Mouse (Mus musculus): Measurements from ENCODE around the gene Sik2. TPM values are rescaled to one million over a fixed set of nuclear protein-coding genes. Genes with fewer than 3 reads are reported as not detected.

The Sik2 gene
- polyA plus RNA-seq, 1 experiment from 2014 or later, result 8.4 TPM

Other genes with a start within 250 kb of the Sik2 start
- 2.4 to 5.8 TPM (median 2.7 TPM) in 3 replicates for gene Fdxacb1, start 240.8 kb downstream of the Sik2 start, polyA plus RNA-seq (2018)
- 15.2 to 18.8 TPM (median 15.5 TPM) in 3 replicates for gene Alg9, start 234.1 kb downstream of the Sik2 start, polyA plus RNA-seq (2018)
- gene 1110032A03Rik, start 233.6 kb downstream of the Sik2 start, polyA plus RNA-seq (2018), result 11.0 to 58.1 TPM (median 28.0 TPM) in 3 replicates
- gene Ppp2r1b, start 163.8 kb downstream of the Sik2 start, polyA plus RNA-seq (2018), result 14.4 to 23.7 TPM (median 14.9 TPM) in 3 replicates
- gene Btg4, start 51.8 kb upstream of the Sik2 start, polyA plus RNA-seq (2018), result not detected in 3 replicates
- gene Layn, start 68.0 kb upstream of the Sik2 start, polyA plus RNA-seq (2018), result 5.6 to 10.0 TPM (median 5.9 TPM) in 3 replicates
- not detected in 3 replicates for gene 4833427G06Rik, start 93.0 kb upstream of the Sik2 start, polyA plus RNA-seq (2018)
- gene Gm32742, start 156.4 kb upstream of the Sik2 start, polyA plus RNA-seq (2018), result not detected in 3 replicates
- 0.14 TPM in 1 of 3 replicates, not detected in the others for gene Pou2af1, start 204.6 kb upstream of the Sik2 start, polyA plus RNA-seq (2018)

All from macrophage (primary cell).